Mouse (Mus musculus): ENCODE measurements around the gene Ern2. TPM values are rescaled to one million over a fixed set of nuclear protein-coding genes. Genes with fewer than 3 reads are reported as not detected.
A peak's percentile ranks its signal among the peaks of the same experiment; 100 is the strongest.

Gene Ern2
- polyA plus RNA-seq, 1 experiment: 23.5 TPM

- Histone ChIP-seq H3K27me3 (ENCODE audit: control insufficient read depth, insufficient read depth, low read length) (no peaks in the 10 kb centered on the region), H3K36me3 (ENCODE audit: control insufficient read depth, insufficient read depth, low read length) (peaks cover 51% of the 10 kb centered on the region), H3K27ac (ENCODE audit: insufficient read depth, low read depth, low read length) (no peak overlapping the region), H3K4me1 (ENCODE audit: control insufficient read depth, insufficient read depth, insufficient read length, low read length) (no peaks in the 10 kb centered on the region; the same call in 1 of the 2 replicates), H3K4me3 (ENCODE audit: low read depth, low read length) (no peak overlapping the region)
- TF ChIP-seq CTCF (IDR thresholded peaks at IDR 0.05; ENCODE audit: extremely low read depth, insufficient read length, insufficient replicate concordance, low read depth, low read length): no peak
- no peak for TF ChIP-seq POLR2A (IDR thresholded peaks at IDR 0.05; ENCODE audit: low read depth, low read length)
Measured at GRCm38 (mm10) chr7:122137071-122137470, 48.9 kb downstream of the Ern2 start.

GRCm38 (mm10) chr7:122135070-122135469 is 50.9 kb downstream of the Ern2 start:
- 62% methylated on average over 10 of the region's 10 CpGs for WGBS
- H3K27me3 ChIP-seq (ENCODE audit: control insufficient read depth, insufficient read depth, low read length): no peaks in the 10 kb centered on the region
- H3K4me1 ChIP-seq (ENCODE audit: control insufficient read depth, insufficient read depth, insufficient read length, low read length): no peaks in the 10 kb centered on the region; the same call in 1 of the 2 replicates
- H3K27ac ChIP-seq (ENCODE audit: insufficient read depth, low read depth, low read length): no peak overlapping the region
- H3K4me3 ChIP-seq (ENCODE audit: low read depth, low read length): no peak overlapping the region
- TF ChIP-seq POLR2A (IDR thresholded peaks at IDR 0.05; ENCODE audit: low read depth, low read length): no peak
- no peak for TF ChIP-seq CTCF (IDR thresholded peaks at IDR 0.05; ENCODE audit: extremely low read depth, insufficient read length, insufficient replicate concordance, low read depth, low read length)
- H3K36me3 ChIP-seq (ENCODE audit: control insufficient read depth, insufficient read depth, low read length): peaks cover 35% of the 10 kb centered on the region

DNA sequence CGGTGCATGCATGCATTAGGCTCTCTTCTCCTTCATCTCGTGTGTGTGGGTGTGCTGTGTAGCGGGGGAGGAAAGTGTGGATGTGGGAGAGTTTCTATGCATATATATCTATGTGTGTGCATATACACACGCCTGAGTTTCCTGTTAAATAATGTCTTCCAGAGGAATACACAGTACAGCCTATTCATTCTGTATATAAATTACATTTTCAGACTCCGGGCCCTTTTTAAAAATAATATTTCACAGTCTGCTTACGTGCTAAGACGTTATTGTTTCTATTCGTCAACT is 52.7 kb downstream of the Ern2 start:
- WGBS: 8% methylated on average over 8 of the region's 8 CpGs
- no peaks in the 10 kb centered on the region; the same call in 1 of the 2 replicates for H3K4me1 ChIP-seq (ENCODE audit: control insufficient read depth, insufficient read depth, insufficient read length, low read length)
- peak overlapping the region; percentile 36; the same call in 1 of the 2 replicates for H3K27ac ChIP-seq (ENCODE audit: insufficient read depth, low read depth, low read length)
- H3K36me3 ChIP-seq (ENCODE audit: control insufficient read depth, insufficient read depth, low read length): peaks cover 19% of the 10 kb centered on the region
- no peak for TF ChIP-seq POLR2A (IDR thresholded peaks at IDR 0.05; ENCODE audit: low read depth, low read length)
- no peak for TF ChIP-seq CTCF (IDR thresholded peaks at IDR 0.05; ENCODE audit: extremely low read depth, insufficient read length, insufficient replicate concordance, low read depth, low read length)
- H3K4me3 ChIP-seq (ENCODE audit: low read depth, low read length): peak overlapping the region; percentile 83
- no peaks in the 10 kb centered on the region for H3K27me3 ChIP-seq (ENCODE audit: control insufficient read depth, insufficient read depth, low read length)

DNA sequence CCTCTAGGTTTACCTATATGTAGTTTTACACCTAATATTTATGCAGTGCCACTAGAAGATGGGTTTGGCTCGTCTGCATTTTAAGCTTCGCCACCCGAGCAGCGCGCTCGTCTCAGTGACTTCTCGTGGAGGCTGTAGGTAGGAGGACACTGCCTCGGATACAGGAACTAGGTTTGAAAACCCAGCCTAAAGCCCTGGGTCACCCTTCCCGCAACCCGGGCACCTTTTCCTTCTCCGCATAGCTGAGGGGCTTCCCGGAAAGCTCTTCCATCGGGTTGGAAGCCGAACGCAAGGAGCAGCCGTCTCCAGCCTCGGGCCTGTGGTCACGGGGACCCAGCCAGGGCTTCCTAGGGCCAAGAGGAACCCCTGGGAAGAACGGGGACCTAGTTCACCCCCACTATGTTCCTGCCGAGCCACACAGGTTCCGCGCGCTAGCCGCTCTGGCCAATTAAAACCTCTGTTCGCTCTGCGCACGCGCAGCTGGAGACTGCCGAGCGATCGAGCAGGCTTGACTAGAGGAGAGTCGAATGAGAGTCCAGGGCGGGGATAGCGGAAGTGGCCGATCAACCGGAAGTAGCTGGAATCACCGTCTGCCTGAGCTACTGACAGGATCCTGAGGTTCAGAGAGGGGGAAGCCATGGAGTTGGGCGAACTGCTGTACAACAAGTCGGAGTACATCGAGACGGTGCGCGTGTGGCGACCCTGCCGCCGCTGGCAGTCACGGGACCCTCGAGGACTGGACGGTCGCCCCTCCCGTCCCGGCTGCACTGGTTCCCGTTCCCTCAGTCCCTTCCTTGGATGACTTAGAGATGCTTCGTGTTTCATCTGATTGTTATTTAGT is 53.3 kb downstream of the Ern2 start, which contains the start of the genes Palb2 and Dctn5:
TSS of gene Palb2 (minus strand) at position 489 of the 841 bp plus-strand sequence.
TSS of gene Dctn5 (plus strand) at position 545 of the 841 bp plus-strand sequence.
- Histone ChIP-seq H3K4me3 (ENCODE audit: low read depth, low read length) (peak within 1 kb of the TSS; percentile 83), H3K4me1 (ENCODE audit: control insufficient read depth, insufficient read depth, insufficient read length, low read length) (no peaks in the 10 kb centered on the region; the same call in 1 of the 2 replicates), H3K36me3 (ENCODE audit: control insufficient read depth, insufficient read depth, low read length) (peaks cover 15% of the 10 kb centered on the region), H3K27ac (ENCODE audit: insufficient read depth, low read depth, low read length) (peak within 1 kb of the TSS; percentile 36), H3K27me3 (ENCODE audit: control insufficient read depth, insufficient read depth, low read length) (no peaks in the 10 kb centered on the region)
- under 1% methylated on average over 54 of the region's 54 CpGs for WGBS
- TF ChIP-seq CTCF (IDR thresholded peaks at IDR 0.05; ENCODE audit: extremely low read depth, insufficient read length, insufficient replicate concordance, low read depth, low read length) (no peak), POLR2A (IDR thresholded peaks at IDR 0.05; ENCODE audit: low read depth, low read length) (peak; percentile 63)

DNA sequence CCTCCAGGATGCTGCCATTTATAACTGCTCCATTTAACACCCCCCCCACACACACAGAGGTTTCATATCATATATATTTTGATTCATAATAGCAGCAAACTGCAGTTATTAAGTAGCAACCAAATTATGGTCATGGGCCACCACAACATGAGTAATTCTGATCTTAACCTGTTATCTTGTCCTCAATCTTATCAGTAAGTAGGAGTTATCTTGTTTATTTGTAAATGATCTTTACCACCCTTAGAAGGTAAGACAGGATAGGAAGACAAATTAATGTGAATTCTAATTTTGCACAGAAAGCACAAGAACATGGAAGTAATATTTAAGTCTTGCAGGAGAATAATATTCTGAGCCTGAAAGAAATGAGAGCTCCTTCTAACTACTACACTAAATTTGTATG is 54.2 kb downstream of the Ern2 start:
- Histone ChIP-seq H3K4me1 (ENCODE audit: control insufficient read depth, insufficient read depth, insufficient read length, low read length) (no peaks in the 10 kb centered on the region; the same call in 1 of the 2 replicates), H3K27ac (ENCODE audit: insufficient read depth, low read depth, low read length) (no peak overlapping the region), H3K4me3 (ENCODE audit: low read depth, low read length) (no peak overlapping the region), H3K27me3 (ENCODE audit: control insufficient read depth, insufficient read depth, low read length) (no peaks in the 10 kb centered on the region), H3K36me3 (ENCODE audit: control insufficient read depth, insufficient read depth, low read length) (peaks cover 12% of the 10 kb centered on the region)
- TF ChIP-seq CTCF (IDR thresholded peaks at IDR 0.05; ENCODE audit: extremely low read depth, insufficient read length, insufficient replicate concordance, low read depth, low read length) (no peak), POLR2A (IDR thresholded peaks at IDR 0.05; ENCODE audit: low read depth, low read length) (no peak)

DNA sequence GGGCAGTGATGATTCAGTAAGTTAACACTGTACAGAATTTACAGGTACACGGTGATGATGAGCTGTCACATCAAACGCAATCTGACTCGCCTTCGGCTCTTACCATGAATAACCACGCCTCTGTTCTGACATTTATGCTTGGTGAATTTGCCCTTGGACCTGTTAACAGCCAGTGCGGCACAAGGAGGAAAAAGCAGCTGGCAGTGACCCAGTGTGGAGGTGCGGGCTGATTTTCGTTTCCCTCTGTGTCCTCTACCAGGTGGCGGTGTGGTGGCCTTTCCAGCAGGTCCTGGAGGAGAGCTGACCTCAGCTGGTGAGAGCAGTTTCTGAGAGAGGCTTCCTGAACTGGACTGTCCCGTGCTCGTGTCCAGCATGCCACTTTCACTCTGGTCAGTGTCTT is 59.1 kb downstream of the Ern2 start:
- no peak overlapping the region for H3K4me3 ChIP-seq (ENCODE audit: low read depth, low read length)
- no peak overlapping the region for H3K27ac ChIP-seq (ENCODE audit: insufficient read depth, low read depth, low read length)
- no peak for TF ChIP-seq POLR2A (IDR thresholded peaks at IDR 0.05; ENCODE audit: low read depth, low read length)
- TF ChIP-seq CTCF (IDR thresholded peaks at IDR 0.05; ENCODE audit: extremely low read depth, insufficient read length, insufficient replicate concordance, low read depth, low read length): no peak
- no peaks in the 10 kb centered on the region for H3K27me3 ChIP-seq (ENCODE audit: control insufficient read depth, insufficient read depth, low read length)
- H3K4me1 ChIP-seq (ENCODE audit: control insufficient read depth, insufficient read depth, insufficient read length, low read length): no peaks in the 10 kb centered on the region
- H3K36me3 ChIP-seq (ENCODE audit: control insufficient read depth, insufficient read depth, low read length): peaks cover 7% of the 10 kb centered on the region
- WGBS: 86% methylated on average over 11 of the region's 11 CpGs

- WGBS: 77% methylated on average over 8 of the region's 8 CpGs
- Histone ChIP-seq H3K4me3 (ENCODE audit: low read depth, low read length) (no peak overlapping the region), H3K27ac (ENCODE audit: insufficient read depth, low read depth, low read length) (no peak overlapping the region), H3K36me3 (ENCODE audit: control insufficient read depth, insufficient read depth, low read length) (peaks cover 9% of the 10 kb centered on the region), H3K27me3 (ENCODE audit: control insufficient read depth, insufficient read depth, low read length) (no peaks in the 10 kb centered on the region), H3K4me1 (ENCODE audit: control insufficient read depth, insufficient read depth, insufficient read length, low read length) (no peaks in the 10 kb centered on the region)
- TF ChIP-seq POLR2A (IDR thresholded peaks at IDR 0.05; ENCODE audit: low read depth, low read length) (no peak), CTCF (IDR thresholded peaks at IDR 0.05; ENCODE audit: extremely low read depth, insufficient read length, insufficient replicate concordance, low read depth, low read length) (no peak)
Measured at GRCm38 (mm10) chr7:122125636-122126035, 60.4 kb downstream of the Ern2 start.
